Mouse (Mus musculus) bone marrow macrophage, adult 2 months (primary cell): Measurements from ENCODE around the gene Thada. TPM values are rescaled to one million over a fixed set of nuclear protein-coding genes. Genes with fewer than 3 reads are reported as not detected.

Experiments
- H3K27ac ChIP-seq: 2 replicates; pipeline ENCODE4 v1.5.1; 2012; ENCODE audit warnings: low read depth, low read length; ENCODE audit not compliant: insufficient read depth
- H3K4me1 ChIP-seq: 2 replicates; pipeline ENCODE4 v1.6.1; 2012; ENCODE audit warnings: low read length; ENCODE audit not compliant: control insufficient read depth, insufficient read depth
- H3K4me3 ChIP-seq: 2 replicates; pipeline ENCODE4 v1.5.1; 2012; ENCODE audit warnings: mild to moderate bottlenecking, low read length, moderate library complexity; ENCODE audit not compliant: insufficient read depth
- CTCF ChIP-seq: IDR thresholded peaks from 2 replicates; pipeline ENCODE4 v1.5.1; 2012; ENCODE audit warnings: low read depth, mild to moderate bottlenecking, low read length, moderate library complexity
- POLR2A ChIP-seq: IDR thresholded peaks from 2 replicates; pipeline ENCODE4 v1.6.1; 2012; ENCODE audit warnings: mild to moderate bottlenecking, low read depth, low read length, borderline replicate concordance
- polyA plus RNA-seq: library from polyadenylated mRNA; stranded (reverse); fragments of >200 nt; gene quantifications from 2 replicates; pipeline ENCODE4 v1.2.4, GENCODE M21; 2012; ENCODE audit not compliant: missing spikeins, insufficient read depth, insufficient read length

Gene Thada
- polyA plus RNA-seq, 1 experiment: 6.6 TPM

- TF ChIP-seq CTCF (no peak), POLR2A (no peak)
- Histone ChIP-seq H3K27ac (no peak overlapping the region), H3K4me3 (no peak overlapping the region), H3K4me1 (peaks cover 10% of the 10 kb centered on the region)
Measured at GRCm38 (mm10) chr17:84420276-84420639, 45.7 kb downstream of the Thada start.

GRCm38 (mm10) chr17:84419326-84420275 is 46.4 kb downstream of the Thada start:
- no peak overlapping the region for H3K4me3 ChIP-seq
- no peak overlapping the region for H3K27ac ChIP-seq
- TF ChIP-seq POLR2A: no peak
- peaks cover 10% of the 10 kb centered on the region for H3K4me1 ChIP-seq

GRCm38 (mm10) chr17:84415936-84416335 is 50.1 kb downstream of the Thada start:
- no peak overlapping the region for H3K4me3 ChIP-seq
- H3K4me1 ChIP-seq: peaks cover 10% of the 10 kb centered on the region
- H3K27ac ChIP-seq: no peak overlapping the region
- no peak for TF ChIP-seq CTCF
- no peak for TF ChIP-seq POLR2A

- Histone ChIP-seq H3K27ac (peak overlapping the region; percentile 22), H3K4me1 (peaks cover 22% of the 10 kb centered on the region), H3K4me3 (no peak overlapping the region)
- TF ChIP-seq CTCF (no peak), POLR2A (no peak)
Measured at GRCm38 (mm10) chr17:84408731-84409130, 57.3 kb downstream of the Thada start.

GRCm38 (mm10) chr17:84405616-84406015 is 60.4 kb downstream of the Thada start:
- Histone ChIP-seq H3K4me3 (no peak overlapping the region), H3K27ac (no peak overlapping the region), H3K4me1 (peaks cover 20% of the 10 kb centered on the region)
- TF ChIP-seq CTCF: no peak
- no peak for TF ChIP-seq POLR2A

GRCm38 (mm10) chr17:84401796-84402195 is 64.2 kb downstream of the Thada start:
- Histone ChIP-seq H3K27ac (no peak overlapping the region), H3K4me3 (no peak overlapping the region)
- no peak for TF ChIP-seq CTCF
- no peak for TF ChIP-seq POLR2A

GRCm38 (mm10) chr17:84399431-84399830 is 66.6 kb downstream of the Thada start:
- no peak overlapping the region for H3K4me3 ChIP-seq
- H3K4me1 ChIP-seq: no peaks in the 10 kb centered on the region
- TF ChIP-seq POLR2A: no peak
- no peak for TF ChIP-seq CTCF
- no peak overlapping the region for H3K27ac ChIP-seq

More at GRCm38 (mm10) chr17:84401796-84402195, 64.2 kb downstream of the Thada start:
- H3K4me1 ChIP-seq: no peaks in the 10 kb centered on the region

- Histone ChIP-seq H3K27ac (no peak overlapping the region), H3K4me3 (no peak overlapping the region), H3K4me1 (peaks cover 5% of the 10 kb centered on the region)
- TF ChIP-seq CTCF (no peak), POLR2A (no peak)
Measured at GRCm38 (mm10) chr17:84390026-84390425, 76.0 kb downstream of the Thada start.

- Histone ChIP-seq H3K4me3 (no peak overlapping the region), H3K4me1 (peaks cover 21% of the 10 kb centered on the region), H3K27ac (no peak overlapping the region)
- TF ChIP-seq POLR2A: no peak
- no peak for TF ChIP-seq CTCF
Measured at GRCm38 (mm10) chr17:84386176-84386575, 79.8 kb downstream of the Thada start.

- Histone ChIP-seq H3K27ac (no peak overlapping the region), H3K4me3 (no peak overlapping the region), H3K4me1 (peaks cover 18% of the 10 kb centered on the region)
- TF ChIP-seq POLR2A: no peak
- TF ChIP-seq CTCF: no peak
Measured at GRCm38 (mm10) chr17:84385696-84386095, 80.3 kb downstream of the Thada start.
